Mouse (Mus musculus) thymus, postnatal 10 days (tissue): ENCODE results near the gene Rnf145.
"Not testable (repeated sequence)": the region's sequence is repeated elsewhere in the genome, so short reads cannot be mapped to it uniquely, and the experiment has no call there.

ENCODE experiments used
- DNase-seq, 2 experiments: peaks; one replicate each; pipeline ENCODE4 v3.0.0; 2021; ENCODE audit warnings: low spot score in 2 of 2

Gene Rnf145

DNA sequence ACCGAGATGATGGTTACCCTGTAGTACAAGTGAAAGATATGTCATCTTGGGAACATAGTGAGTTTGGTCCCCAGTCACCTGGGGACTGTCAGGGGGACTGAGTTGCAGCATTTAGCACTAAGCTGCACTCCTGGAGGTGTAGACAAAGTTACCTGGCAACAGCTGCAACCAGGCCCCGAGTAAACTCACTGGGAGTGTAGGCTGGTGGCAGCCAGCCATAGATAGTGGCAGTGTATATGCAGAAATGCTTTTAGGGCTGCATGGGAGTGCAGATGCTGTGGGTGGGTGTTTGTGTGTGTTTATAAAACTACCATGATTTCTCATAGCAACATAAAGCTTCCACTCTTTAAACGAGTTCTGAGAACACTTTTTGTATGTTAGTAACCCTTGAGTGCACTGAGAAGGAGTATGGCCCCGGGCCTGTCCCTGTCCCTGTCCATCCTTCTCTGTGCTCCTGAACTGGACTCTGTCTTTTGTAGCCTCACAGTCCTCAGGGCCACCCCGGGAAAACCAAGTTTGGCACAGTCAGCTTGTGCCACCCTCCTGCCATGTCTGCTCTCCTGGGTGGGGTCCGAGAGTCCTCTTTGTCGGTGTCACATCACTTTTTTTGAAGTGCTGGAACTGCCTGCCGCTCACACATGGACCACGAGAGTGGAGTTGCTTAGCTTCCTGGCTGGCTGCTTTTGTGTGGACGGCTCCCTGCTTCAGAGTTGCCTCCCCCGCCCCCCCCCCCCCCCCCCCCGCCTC, 43.8 kb downstream of the Rnf145 start:
- DNase-seq = no peak

GRCm38 (mm10) chr11:44564245-44564864, 45.6 kb downstream of the Rnf145 start:
- DNase-seq = no peak

GRCm38 (mm10) chr11:44564940-44565339, 46.2 kb downstream of the Rnf145 start:
- DNase-seq = no peak

DNA sequence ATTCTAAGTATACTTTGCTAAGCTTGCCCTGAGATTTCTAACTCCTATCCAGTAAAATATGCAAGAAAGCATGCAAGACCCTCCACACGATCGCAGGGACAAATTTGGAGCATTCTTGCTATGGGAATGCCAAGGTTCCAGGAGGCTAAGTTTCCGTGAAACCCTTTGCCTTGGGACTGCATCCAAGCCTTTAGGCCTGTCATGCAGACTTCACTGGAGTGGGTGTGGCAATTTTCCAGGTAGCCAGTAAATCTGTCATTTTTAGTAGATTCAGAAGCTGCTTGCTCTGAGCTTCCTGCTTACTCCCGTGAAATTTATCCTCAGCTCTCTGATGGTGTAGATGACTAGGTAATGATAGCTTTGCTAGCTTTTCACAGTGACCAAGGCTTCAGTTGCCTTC, 51.6 kb downstream of the Rnf145 start:
- not testable (repeated sequence) for DNase-seq

- DNase-seq = no peak
These were observed 54.0 kb downstream of the Rnf145 start for GRCm38 (mm10) chr11:44572781-44573180.

DNA sequence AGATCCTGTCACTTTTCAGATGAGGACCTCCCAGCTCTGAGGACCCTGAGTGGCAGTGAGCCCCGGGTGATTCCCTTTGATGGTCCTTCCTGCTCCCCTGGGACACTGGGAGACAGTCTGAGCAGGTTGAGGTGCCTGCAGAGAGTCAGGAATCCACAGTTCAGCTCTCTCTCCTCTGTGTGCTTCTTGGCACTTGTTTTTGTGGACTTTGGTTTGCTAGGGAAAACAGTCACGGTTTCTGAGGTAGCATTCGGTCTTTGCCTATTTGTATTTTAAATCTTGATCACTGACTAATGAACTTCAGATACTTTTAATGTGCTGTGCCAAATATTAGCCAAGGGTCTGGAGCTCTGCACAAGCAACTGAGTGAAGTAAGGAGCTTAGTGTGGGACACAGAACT, 54.6 kb downstream of the Rnf145 start:
- DNase-seq = no peak

- DNase-seq = no peak
These were observed 55.6 kb downstream of the Rnf145 start for GRCm38 (mm10) chr11:44574391-44574790.

DNA sequence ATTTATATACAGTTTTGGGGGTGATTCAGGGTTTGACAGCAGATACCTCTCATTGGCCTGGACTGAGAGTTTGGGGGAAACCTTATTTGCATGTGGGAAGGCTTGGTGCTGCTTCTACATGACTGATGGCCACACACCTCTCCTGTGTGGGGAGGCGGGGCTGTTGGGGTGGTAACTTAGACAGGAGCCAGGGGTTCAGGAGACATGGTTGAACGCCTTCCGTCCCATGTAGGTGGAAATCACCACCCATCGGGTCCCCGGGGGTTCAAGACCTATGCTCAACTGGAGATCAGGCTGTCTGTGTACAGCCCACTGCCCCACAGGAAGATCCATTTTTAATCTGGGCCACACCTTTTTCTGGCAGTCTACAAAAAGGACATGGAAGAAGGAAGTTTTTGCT, 56.1 kb downstream of the Rnf145 start:
- no peak for DNase-seq

DNA sequence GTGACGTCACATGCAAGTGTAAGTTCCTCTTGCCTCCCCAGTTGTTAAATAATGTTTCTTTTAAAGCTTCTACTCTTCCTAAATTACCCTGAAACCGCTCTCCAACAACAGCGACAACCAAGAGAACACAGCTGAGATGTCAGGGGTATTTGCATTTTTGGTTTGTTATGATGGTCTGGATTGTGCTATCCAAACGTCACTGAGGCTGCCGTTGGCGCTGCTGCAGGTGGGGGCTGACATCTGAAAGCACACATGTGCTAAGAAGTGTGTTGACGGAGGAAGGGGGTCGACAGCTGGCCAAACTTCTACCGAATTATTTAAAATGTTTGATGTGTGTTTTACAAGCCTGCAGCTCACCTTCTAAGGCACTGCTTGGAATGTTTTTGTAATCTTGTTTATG, 59.1 kb downstream of the Rnf145 start:
- DNase-seq = peak; percentile 74 to 85

DNA sequence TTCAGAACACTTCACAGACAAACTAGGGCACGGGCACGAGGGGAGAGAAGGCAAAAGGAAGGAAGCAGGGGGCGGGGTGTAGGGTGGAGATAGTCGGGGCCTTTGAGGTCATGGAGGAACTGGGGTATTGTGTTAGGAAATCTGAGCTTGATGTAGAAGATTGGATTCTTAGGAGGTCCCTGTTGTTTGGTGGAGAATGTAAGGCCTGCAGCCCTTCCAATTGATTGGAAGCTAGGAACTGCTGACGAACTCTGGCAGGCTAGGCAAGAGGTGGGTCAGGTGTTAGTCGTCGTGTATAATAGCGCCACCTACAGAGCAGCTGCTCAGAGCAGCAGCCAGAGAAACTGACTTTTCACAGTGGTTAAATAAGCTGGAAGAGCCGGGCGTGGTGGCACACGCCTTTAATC, 62.5 kb downstream of the Rnf145 start:
- peak; percentile 70 to 85 for DNase-seq

- peak; percentile 48 to 86 for DNase-seq
These were observed 67.4 kb downstream of the Rnf145 start for GRCm38 (mm10) chr11:44586047-44586696.

- DNase-seq = no peak
These were observed 74.3 kb downstream of the Rnf145 start for GRCm38 (mm10) chr11:44593016-44593415.

GRCm38 (mm10) chr11:44594768-44595167, 76.0 kb downstream of the Rnf145 start:
- DNase-seq = no peak

- no peak for DNase-seq
These were observed 88.1 kb downstream of the Rnf145 start for GRCm38 (mm10) chr11:44606881-44607280.

DNA sequence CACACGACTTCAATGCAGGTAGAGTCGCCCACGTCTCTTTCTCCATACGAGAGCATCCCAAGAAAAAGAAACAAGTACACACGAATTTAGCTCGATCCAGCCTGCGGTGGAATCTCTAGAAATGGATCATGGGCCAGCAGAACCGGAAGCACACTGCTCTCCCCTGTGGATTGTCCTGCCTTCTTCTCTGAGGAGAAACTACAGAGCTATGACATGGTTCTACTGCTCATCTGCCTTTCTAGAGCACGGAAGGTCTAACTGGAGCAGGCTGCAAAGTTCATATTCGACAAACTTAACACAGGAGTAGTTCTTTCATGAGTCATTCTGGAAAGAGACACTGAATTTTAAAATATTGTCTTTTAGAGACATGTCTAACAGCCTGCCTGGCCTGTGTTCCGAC, 89.9 kb downstream of the Rnf145 start:
- no peak for DNase-seq

GRCm38 (mm10) chr11:44610971-44611781, 92.4 kb downstream of the Rnf145 start:
- DNase-seq = peak; percentile 51 to 78

- DNase-seq = no peak
These were observed 93.4 kb downstream of the Rnf145 start for GRCm38 (mm10) chr11:44612156-44612555.

GRCm38 (mm10) chr11:44612681-44613410, 94.1 kb downstream of the Rnf145 start:
- no peak for DNase-seq

- no peak for DNase-seq
These were observed 94.8 kb downstream of the Rnf145 start for GRCm38 (mm10) chr11:44613411-44614180.
